Mouse (Mus musculus) adrenal gland (tissue): Measurements from ENCODE around the gene Iars2.

Source experiments
- intact Hi-C: fragments of 180-260 bp; cut with DNase I; formaldehyde crosslinking; loops from one replicate; pipeline ENCODE4 v1.15.1; 2025
- long read RNA-seq, 2 experiments: library from polyadenylated mRNA; unstranded; transcript quantifications; one replicate each; pipeline ENCODE4 v2.0.0; 2020; ENCODE audit warnings: borderline replicate concordance in 1 of 2; ENCODE audit not compliant: insufficient replicate concordance in 1 of 2

Iars2 gene
- long read RNA-seq, experiment 1, full-length matches to known transcripts = 18 of 34 reads
- long read RNA-seq, experiment 1, partial matches to known transcripts = 16 of 34 reads
- long read RNA-seq, experiment 1, other reads (novel, unspliced or antisense) = 0 of 34 reads
- long read RNA-seq, experiment 2, full-length matches to known transcripts = 16 of 31 reads
- long read RNA-seq, experiment 2, partial matches to known transcripts = 13 of 31 reads
- long read RNA-seq, experiment 2, other reads (novel, unspliced or antisense) = 2 of 31 reads

GRCm38 (mm10) chr1:185328721-185329610, at the start of gene Iars2:
Iars2 (minus strand) TSS chr1:185329396.
- intact Hi-C loops = loop anchor here (5.0 kb wide), 2 partner anchors 33 to 37 kb away; partner anchors contain the start of gene Eprs

- intact Hi-C loops = no loop called here
These were observed 48.2 kb upstream of the Iars2 start for GRCm38 (mm10) chr1:185377429-185377828.

DNA sequence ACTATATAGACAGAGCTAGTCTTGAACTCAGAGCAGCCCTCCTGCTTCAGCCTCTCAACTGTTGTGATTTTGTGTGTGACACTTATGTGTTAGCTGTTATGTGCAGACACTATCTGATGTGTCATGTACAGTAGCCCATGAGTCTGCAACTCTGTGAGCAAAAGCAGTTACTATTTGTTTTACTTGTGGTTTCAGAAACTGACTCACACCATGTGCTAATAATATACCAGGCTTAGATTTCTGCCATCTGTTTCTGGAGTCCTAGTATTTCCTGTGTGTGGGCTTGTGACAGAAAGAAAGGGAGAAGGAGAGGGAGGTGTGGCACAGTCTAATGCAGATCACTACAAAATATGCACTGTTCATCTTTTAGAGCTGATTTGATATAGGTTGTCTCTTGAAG, 47.2 kb upstream of the Iars2 start:
- intact Hi-C loops = no loop called here

- intact Hi-C loops = loop anchor here (5.0 kb wide), 1 partner anchor 42 kb away; no protein-coding TSS in a partner anchor
These were observed 40.8 kb upstream of the Iars2 start for GRCm38 (mm10) chr1:185369979-185370378.

DNA sequence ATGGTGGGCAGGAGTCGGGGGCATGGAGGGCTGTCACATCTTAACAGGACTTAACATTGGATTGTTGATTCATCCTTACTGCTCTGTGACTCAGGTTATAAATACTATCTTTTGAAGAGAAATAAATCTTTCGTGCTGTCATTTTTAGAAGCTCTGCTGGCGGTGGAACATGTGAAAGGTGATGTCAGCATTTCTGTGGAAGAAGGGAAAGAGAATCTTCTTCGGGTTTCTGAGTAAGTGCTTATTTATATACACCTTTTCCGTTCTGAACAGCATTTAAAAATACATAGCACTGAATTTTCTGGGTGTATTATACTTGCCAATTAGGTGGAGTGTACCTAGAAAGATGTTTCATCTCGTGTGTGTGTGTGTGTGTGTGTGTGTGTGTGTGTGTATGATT, 38.2 kb upstream of the Iars2 start:
- intact Hi-C loops = no loop called here

GRCm38 (mm10) chr1:185364183-185364540, 35.0 kb upstream of the Iars2 start:
- intact Hi-C loops = loop anchor here (5.0 kb wide), 1 partner anchor 37 kb away; the partner anchor contains the start of gene Iars2

- intact Hi-C loops = loop anchor here (5.0 kb wide), 1 partner anchor 36 kb away; the partner anchor contains the start of gene Iars2
These were observed 34.5 kb upstream of the Iars2 start for GRCm38 (mm10) chr1:185363526-185364182.

DNA sequence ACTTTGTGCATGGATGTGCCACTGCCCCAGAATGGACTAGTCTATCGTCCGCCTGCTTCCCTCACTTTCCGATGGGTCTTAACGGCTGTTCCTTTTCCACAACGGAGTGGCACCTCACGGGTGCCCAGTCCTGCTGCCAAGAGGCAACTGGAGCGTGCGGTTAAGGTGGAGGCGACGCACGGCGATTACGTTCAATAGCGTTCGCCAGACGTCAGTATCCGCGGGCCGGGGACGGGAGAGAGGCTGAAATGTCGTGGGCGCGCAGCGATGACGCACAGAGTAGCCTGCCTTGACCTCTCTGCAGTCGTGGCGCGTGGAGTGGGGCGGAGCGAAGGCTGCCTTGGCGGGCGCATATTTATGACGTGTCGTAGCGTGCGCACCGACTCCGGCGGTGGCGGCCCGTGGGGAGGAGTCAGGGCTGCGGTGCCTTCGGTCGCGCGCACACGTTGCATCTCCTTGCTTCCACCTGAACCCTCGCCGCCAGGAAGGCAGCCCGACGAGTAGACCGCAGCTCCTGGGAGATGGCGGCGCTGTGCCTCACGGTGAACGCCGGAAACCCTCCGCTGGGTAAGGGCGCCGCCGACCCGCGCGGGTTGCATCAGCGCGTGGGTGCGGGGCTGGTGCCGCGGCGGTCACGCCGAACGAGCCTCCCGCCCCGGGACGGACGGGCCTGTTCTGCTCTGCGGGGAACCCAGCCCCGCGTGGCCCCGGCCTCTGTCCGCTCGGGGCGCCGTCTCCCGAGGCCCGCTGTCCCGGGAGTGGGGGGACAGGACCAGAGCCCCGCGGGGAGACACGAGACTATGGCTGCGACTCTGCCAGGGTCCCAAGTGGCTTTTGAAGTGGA, 33.7 kb upstream of the Iars2 start, which contains the start of gene Eprs:
Gene Eprs, plus strand, starts transcription at position 368 of the 844 bp plus-strand sequence.
- intact Hi-C loops = loop anchor here (5.0 kb wide), 1 partner anchor 36 kb away; the partner anchor contains the start of gene Iars2

DNA sequence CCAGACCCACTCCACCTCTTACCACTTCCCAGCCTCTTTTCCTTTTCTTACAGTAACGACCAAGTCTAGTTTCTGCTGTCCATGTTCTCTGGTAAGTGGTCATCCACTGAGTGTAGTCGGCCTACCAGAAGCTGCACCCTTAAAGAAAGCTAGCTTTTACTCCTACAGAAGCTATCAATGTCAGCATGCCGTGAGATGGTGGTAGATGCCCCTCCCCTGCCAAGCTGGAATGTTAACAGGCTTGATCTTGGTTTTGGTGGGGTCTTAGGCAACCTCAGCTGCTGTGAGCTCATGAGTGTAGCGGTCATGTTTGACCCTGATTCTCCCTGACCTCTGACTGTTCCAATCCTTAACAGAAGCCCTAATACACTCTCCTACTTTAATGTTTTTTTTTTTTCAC, 29.0 kb upstream of the Iars2 start:
- intact Hi-C loops = no loop called here

DNA sequence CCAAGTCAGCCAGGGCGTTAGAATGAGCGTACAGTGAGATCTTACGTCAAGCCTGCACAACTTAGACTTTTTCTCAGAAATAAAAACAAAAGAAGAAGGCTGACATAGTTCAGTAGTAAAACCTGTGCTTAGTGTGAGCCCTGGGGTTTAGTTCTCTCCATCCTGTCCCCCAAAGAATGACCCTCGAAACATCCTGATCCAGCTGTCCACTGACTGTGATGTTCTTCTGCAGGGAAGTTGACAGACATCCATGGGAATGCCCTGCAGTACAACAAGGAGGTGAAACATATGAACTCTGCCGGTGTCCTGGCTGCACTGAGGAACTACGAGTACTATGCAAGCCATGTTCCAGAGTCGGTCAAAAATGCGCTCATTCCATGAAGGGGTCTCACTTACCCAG, 27.1 kb upstream of the Iars2 start:
- intact Hi-C loops = no loop called here

DNA sequence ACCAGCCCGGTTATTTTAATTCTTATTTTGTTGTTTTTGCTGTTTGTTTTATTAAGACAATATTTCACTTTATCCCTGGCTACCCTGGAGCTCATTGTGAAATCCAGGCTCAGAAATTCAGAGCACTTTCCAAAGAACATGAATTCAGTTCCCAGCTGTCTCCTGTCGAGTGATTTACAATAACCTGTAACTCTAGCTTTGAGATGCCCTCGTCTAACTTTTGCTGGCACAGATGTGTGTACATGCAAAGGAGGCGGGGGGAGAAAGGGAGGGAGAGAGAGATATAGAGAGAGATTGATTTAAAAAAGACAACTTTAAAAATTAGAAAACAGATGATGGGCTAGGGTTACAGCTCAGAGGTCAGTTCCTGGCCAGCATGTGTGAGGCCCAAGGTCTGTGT, 25.5 kb upstream of the Iars2 start:
- intact Hi-C loops = no loop called here

- intact Hi-C loops = no loop called here
These were observed 24.2 kb upstream of the Iars2 start for GRCm38 (mm10) chr1:185353351-185353750.

DNA sequence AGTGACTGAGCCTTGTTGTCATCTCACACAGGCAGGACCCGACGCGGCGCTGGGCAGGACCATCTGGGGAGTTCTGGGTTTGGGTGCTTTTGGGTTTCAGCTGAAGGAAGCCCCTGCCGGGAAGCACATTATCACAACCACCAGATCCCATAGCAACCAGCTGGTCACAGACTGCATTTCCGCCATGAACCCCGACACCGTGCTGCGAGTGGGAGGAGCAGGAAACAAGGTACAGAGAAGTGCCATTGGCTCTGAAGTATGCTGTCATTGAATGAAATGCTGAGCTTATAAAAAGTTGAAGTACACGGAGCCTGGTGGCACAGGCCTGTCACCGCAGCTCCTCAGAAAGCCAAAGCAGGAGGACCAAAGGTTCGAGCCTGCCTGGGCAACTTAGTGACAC, 23.0 kb upstream of the Iars2 start:
- intact Hi-C loops = no loop called here

- intact Hi-C loops = no loop called here
These were observed 21.4 kb upstream of the Iars2 start for GRCm38 (mm10) chr1:185350611-185351010.

GRCm38 (mm10) chr1:185349741-185350140, 20.5 kb upstream of the Iars2 start:
- intact Hi-C loops = no loop called here

GRCm38 (mm10) chr1:185346188-185346587, 17.0 kb upstream of the Iars2 start:
- intact Hi-C loops = no loop called here

DNA sequence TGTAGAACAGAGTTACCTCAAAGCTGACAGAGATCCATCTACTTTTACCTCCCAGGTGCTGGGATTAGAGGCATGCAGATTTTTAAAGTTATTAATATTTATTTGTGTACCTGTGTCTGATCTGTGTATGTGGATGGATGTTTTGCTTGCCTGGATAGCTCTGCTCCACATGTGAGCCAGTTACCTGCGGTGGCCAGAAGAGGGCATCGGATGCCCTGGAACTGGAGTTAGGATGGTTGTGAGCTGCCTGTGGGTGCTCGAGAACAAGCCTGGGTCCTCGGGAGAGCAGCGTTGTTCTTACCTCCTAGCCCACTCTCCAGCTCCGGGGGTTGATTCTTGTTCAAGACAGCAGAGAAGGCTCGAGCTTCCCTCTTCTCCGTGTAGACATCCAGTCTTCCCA, 14.2 kb upstream of the Iars2 start:
- intact Hi-C loops = no loop called here

GRCm38 (mm10) chr1:185342441-185342840, 13.2 kb upstream of the Iars2 start:
- intact Hi-C loops = no loop called here

DNA sequence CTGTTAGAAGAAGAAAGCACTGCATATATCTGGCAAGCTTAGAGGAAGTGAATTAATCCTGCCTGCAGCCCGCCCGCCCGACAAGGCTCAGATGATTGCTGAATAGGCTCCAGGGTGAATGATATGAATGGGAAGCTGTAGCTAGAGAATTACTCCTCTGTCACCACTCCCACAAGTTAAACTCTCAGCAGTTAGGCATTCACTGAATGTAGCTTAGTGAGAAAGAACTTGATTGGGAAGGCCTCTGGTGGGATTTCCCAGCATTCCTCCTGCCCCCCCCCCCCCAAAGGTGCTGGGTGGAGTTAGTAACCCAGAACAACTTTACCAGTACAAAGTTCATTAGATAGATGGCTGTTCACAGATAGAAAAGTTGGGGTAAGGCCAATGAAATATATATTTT, 7.3 kb upstream of the Iars2 start:
- intact Hi-C loops = no loop called here

DNA sequence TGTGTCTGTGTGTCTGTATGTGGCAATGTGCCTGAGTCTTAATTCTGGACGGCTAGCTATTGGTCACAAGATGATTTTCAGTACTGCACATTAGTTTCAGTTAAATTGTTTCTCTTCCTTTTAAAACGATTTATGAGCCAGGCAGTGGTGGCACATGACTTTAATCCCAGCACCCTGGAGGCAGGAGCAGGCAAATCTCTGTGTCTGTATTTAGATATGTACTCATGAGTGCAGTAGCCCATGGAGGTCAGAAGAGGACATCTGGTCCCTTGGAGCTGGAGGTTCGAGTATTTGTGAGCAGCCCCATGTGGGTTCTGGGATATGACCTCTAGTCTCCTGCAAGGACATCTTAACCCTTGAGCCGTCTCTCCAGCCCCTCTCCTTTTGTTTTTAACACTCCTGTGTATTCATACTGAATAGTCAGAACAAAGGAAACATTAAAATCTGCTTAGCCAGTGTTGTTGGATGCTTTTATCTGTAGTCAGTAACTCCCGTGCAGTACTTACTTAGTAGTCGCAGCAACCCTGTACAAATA, 6.1 kb upstream of the Iars2 start:
- intact Hi-C loops = no loop called here
